Mouse (Mus musculus) testis, adult 2 months (tissue): ENCODE data around the gene Insc.

ENCODE experiments used
- CTCF ChIP-seq: fragments of 200-500 bp; IDR thresholded peaks from 2 replicates; pipeline ENCODE4 v1.5.1; 2012; ENCODE audit warnings: low read depth, mild to moderate bottlenecking, inconsistent platforms, low read length, moderate library complexity; ENCODE audit not compliant: control insufficient read depth, insufficient read depth, insufficient replicate concordance
- POLR2A ChIP-seq: fragments of 200-500 bp; IDR thresholded peaks from 2 replicates; pipeline ENCODE4 v1.6.1; 2012; ENCODE audit warnings: low read depth, mild to moderate bottlenecking, inconsistent platforms, low read length, moderate library complexity; ENCODE audit not compliant: control insufficient read depth

- TF ChIP-seq CTCF (no peak), POLR2A (no peak)
Observed at GRCm38 (mm10) chr7:114775856-114776255, 32.4 kb downstream of the Insc start.
